Mouse (Mus musculus) stomach, postnatal 0 days (tissue): ENCODE measurements around the gene Xrcc4.

Experiments used
- CTCF ChIP-seq: IDR thresholded peaks from 2 replicates; pipeline ENCODE4 v1.5.1; 2016; ENCODE audit warnings: antibody characterized with exemption, low read depth, mild to moderate bottlenecking, moderate library complexity
- EP300 ChIP-seq: optimal IDR thresholded peaks from 2 replicates; pipeline ENCODE3; 2016; ENCODE audit warnings: antibody characterized with exemption

DNA sequence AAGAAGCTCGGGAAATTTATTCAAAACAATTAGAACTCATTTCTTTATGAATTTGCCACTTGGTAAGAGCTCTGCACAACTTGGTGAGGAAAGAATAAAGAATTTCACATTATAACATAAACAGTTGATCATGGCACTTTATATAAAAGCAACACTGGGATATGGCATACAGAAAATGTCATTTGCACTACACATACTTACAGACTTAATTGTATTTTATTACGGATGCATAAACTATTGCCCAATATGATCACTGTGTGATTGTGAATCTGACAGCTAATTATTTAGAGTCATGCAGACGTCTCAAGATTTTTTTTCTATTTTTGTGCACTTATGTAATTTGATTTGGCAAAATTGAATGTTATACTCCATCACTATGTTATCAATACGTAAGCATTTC lies 56.4 kb downstream of the Xrcc4 start:
- TF ChIP-seq CTCF (no peak), EP300 (no peak)
